8 mouse cellular contexts compared by ENCODE assay signal in the genomic region with DNA sequence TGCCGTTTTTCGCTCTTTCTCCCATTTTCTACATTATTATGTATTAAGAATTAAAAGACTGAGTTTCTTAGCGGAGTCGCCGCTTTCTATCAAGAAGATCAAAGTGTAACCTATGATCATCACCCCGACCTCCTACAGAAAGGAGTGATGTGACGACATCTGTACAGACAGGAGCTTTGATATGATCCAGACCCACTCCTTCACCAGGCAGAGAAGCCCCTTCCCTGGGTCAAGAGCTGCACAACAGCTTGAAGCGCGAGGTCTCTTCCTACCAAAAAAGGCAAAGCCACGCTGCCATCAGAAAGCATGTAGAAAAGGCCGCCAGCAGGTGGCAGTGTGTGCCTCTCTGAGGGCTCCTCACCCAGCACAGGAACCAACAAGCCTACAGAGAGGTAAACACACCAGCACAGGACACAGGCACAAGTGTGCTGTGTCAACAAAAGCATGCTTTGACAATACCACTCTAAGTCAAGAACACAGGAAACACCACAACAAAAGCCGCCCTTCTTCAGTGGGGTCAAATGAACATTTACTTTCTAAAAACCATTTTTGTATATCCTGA. TPM values are rescaled to one million over a fixed set of nuclear protein-coding genes. Genes with fewer than 3 reads are reported as not detected.
DNase-seq lines count a peak whose midpoint lies in the region; ATAC-seq and TF ChIP-seq lines count a peak whose summit lies in the region.

No protein-coding gene starts in this region.

- ATAC-seq in hindbrain, embryonic 11.5 days (ENCODE audit: low FRiP score): peak; percentile 75
- ATAC-seq in lung, postnatal 0 days: peak; percentile 75

- DNase-seq in MN1 (ENCODE audit: low spot score): peak; percentile 88
- DNase-seq in cerebellum, adult 9-10 months: peak; percentile 81
- peak; percentile 69 to 83 for DNase-seq in frontal cortex, postnatal 10 days (ENCODE audit: low spot score in 2 of 2)
- DNase-seq in hindbrain, embryonic 11.5 days (ENCODE audit: low spot score): peak; percentile 94
- DNase-seq in layer of hippocampus, adult 9-11 months: peak; percentile 75
- peak; percentile 91 for DNase-seq in lung, postnatal 0 days (ENCODE audit: low spot score)
- peak; percentile 88 for DNase-seq in ovary, postnatal 14 days (ENCODE audit: low spot score)
- peak; percentile 65 to 88 for DNase-seq in thymus, postnatal 10 days (ENCODE audit: low spot score in 2 of 2)

- H3K4me1 ChIP-seq in hindbrain, embryonic 11.5 days (replicated peaks; ENCODE audit: control insufficient read depth, insufficient read depth, low read length): no peaks in the 10 kb centered on the region
- peaks cover 21% of the 10 kb centered on the region; the same call in 1 of the 2 replicates for H3K4me1 ChIP-seq in lung, postnatal 0 days (ENCODE audit: insufficient read depth, low read depth, low read length)

- no peak overlapping the region for H3K27ac ChIP-seq in hindbrain, embryonic 11.5 days (ENCODE audit: low read depth, low read length)
- no peak overlapping the region for H3K27ac ChIP-seq in lung, postnatal 0 days (ENCODE audit: low read length)

- no peak overlapping the region for H3K9ac ChIP-seq in hindbrain, embryonic 11.5 days (ENCODE audit: low read depth, low read length)
- no peak overlapping the region for H3K9ac ChIP-seq in lung, postnatal 0 days (replicated peaks; ENCODE audit: low read depth)

- no peaks in the 10 kb centered on the region for H3K9me3 ChIP-seq in hindbrain, embryonic 11.5 days (ENCODE audit: control insufficient read depth, low read length)
- no peaks in the 10 kb centered on the region for H3K9me3 ChIP-seq in lung, postnatal 0 days (ENCODE audit: low read length)

- no peak overlapping the region for H3K4me2 ChIP-seq in hindbrain, embryonic 11.5 days (replicated peaks; ENCODE audit: low read depth, low read length)
- H3K4me2 ChIP-seq in lung, postnatal 0 days (replicated peaks; ENCODE audit: low read depth, low read length): no peak overlapping the region

- no peaks in the 10 kb centered on the region for H3K27me3 ChIP-seq in hindbrain, embryonic 11.5 days (ENCODE audit: control insufficient read depth, insufficient read depth, low read length)
- no peaks in the 10 kb centered on the region for H3K27me3 ChIP-seq in lung, postnatal 0 days (replicated peaks; ENCODE audit: insufficient read depth, low read length)

- no peak overlapping the region for H3K4me3 ChIP-seq in hindbrain, embryonic 11.5 days (ENCODE audit: low read depth, low read length)
- H3K4me3 ChIP-seq in lung, postnatal 0 days (ENCODE audit: low read depth, low read length): no peak overlapping the region

- peak; percentile 97 for TF ChIP-seq CTCF in lung, postnatal 0 days (IDR thresholded peaks at IDR 0.05)

- no peaks in the 10 kb centered on the region for H3K36me3 ChIP-seq in hindbrain, embryonic 11.5 days (ENCODE audit: control insufficient read depth, insufficient read depth, low read length)
- no peaks in the 10 kb centered on the region for H3K36me3 ChIP-seq in lung, postnatal 0 days (ENCODE audit: insufficient read depth, low read length)

- WGBS in hindbrain, embryonic 11.5 days: 40% methylated on average over 12 of the region's 12 CpGs
- 33% methylated on average over 12 of the region's 12 CpGs for WGBS in lung, postnatal 0 days

- no peak for TF ChIP-seq EP300 in lung, postnatal 0 days (IDR thresholded peaks at IDR 0.05)

RNA-seq across cellular contexts. Expression of a gene that starts 39.3 kb away (rescaled TPM):
- not detected in 2 replicates for polyA plus RNA-seq in hindbrain, embryonic 11.5 days (2014; fragmentation: Nextera tagmentation; extraction: Ambion mirVana)
- 0.19 and 0.24 TPM in 2 replicates for polyA plus RNA-seq in lung, postnatal 0 days (2015; fragmentation: Nextera tagmentation; extraction: Ambion mirVana)

RNA-seq across cellular contexts. Expression of a gene that starts 43.6 kb away (rescaled TPM):
- 29.3 and 33.6 TPM in 2 replicates for polyA plus RNA-seq in hindbrain, embryonic 11.5 days (2014; fragmentation: Nextera tagmentation; extraction: Ambion mirVana)
- 9.2 and 13.4 TPM in 2 replicates for polyA plus RNA-seq in lung, postnatal 0 days (2015; fragmentation: Nextera tagmentation; extraction: Ambion mirVana)

RNA-seq across cellular contexts. Expression of a gene that starts 58.9 kb away (rescaled TPM):
- not detected in 2 replicates for polyA plus RNA-seq in hindbrain, embryonic 11.5 days (2014; fragmentation: Nextera tagmentation; extraction: Ambion mirVana)
- not detected in 2 replicates for polyA plus RNA-seq in lung, postnatal 0 days (2015; fragmentation: Nextera tagmentation; extraction: Ambion mirVana)
